Mouse (Mus musculus) left cerebral cortex, adult 9 months (tissue): ENCODE results near the gene 1700113H08Rik.

Source experiments
- DNase-seq, 2 experiments: peaks; one replicate each; pipeline ENCODE4 v3.0.0; 2022; ENCODE audit warnings: low spot score in 2 of 2

The 1700113H08Rik gene

DNA sequence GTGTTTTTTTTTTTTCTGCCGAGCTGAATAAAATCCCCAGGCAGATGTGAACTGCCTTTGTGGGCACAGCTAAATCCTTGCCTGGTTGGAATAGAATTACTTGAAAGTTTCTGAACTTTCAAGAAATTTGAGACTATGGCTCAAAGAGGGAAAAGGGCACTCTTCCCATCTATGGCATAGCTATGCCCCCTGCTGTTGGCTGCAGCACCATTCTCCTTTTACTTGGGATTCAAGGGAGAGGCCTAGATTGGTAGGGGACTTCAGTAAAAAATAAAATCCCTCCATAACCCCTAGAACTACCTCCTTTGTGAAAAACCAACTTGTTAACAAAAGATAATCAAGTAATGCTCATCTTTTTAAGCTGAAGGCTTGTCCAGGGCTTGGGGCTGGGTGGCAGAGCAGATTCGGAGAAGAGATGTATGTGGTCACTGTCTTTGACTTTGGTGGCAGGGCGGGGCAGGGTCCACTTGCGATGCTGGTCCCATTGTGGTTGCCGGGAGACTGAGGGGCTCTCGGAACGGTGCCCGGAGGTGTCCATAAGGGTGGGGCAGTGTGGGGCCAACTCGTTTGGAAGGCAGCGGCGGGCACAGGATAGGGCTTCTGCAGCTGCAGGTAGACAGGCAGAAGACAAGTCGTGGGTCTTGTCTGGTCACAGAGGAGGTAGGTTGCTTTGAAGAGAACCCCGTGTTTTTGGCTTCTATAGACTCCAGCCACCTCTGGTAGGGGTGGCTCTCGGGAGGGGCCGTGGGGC, at the start of gene 1700113H08Rik:
1700113H08Rik (plus strand) TSS at position 546 of the 751 bp plus-strand sequence.
- DNase-seq: peak in 1 of 2 experiments; percentile 14

DNA sequence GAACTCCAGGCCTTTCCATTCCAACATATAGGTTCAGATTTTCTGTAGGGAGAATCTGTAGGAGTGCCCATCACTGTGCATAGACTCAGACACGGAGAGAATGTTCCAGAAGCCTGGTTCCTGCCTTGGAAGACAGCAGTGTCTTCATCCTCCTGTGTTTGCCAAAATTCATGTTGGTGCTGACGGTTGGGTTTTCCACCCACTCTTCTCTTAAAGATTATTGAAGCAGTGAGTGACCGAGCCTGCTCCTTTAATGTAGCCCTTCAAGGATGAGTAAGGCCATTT, 49.7 kb upstream of the 1700113H08Rik start:
- DNase-seq: no peak

DNA sequence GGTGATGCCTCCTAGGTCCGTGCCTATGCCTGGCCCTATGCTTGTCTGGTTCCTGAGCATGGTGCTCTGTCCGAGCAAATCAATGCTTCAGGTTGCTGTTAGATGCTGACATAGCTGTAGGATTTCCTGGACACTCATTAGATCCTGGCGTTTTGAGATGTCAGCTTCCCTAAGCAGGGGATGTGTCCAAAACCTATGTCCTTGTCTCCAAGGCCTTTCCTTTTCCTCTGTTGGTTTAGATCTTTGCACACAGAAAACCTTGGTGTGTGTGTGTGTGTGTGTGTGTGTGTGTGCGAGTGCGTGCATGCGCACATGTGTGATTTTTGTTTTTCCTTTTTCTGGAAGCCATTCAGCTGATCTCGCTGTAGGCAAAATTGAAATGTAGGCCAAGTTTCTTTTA, 45.8 kb upstream of the 1700113H08Rik start:
- DNase-seq: no peak

DNA sequence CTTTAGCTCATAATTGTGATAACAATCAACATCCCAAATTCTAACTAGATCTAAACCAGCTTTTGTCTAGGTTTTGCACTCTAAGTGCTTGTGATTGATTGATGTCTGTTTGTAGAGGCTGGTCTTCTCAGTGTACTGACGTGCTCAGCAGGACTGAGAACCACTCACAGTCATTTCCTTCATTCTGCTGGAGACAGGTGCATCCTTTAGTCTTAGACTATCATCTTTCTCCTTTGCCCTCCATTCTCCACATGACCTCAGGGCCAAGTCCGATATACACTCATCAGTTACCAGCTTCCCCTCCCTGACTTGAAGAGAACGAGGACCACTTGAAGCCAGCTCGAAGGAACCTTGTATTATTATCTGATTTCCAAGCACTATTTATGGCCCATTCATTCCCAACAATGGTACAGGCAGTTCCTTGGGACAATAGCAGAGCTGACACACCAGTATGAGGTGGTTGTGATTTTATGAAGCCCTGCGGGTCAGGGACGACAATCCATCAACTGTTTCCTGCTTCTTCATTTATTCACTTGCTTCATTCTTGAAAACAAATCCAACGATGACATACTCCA, 43.4 kb upstream of the 1700113H08Rik start:
- DNase-seq: no peak

DNA sequence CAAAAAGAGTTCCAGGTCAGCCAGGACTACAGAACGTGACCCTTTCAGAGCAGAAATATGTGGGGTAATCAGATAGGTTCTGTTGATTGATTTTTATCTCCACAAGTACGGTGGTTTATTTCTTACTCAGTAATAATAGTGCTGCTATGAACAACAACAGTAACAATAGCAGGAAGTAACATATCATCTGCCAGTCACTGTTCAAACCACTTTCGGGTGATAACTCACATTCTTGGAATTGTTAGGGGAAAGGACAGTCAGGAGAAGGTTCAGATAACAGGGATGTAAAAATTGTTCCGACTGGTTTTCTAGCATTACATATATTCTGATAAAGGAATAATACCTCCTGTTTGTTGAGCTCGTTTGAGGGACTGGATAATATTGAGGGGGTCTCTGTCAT, 42.4 kb upstream of the 1700113H08Rik start:
- DNase-seq: no peak

DNA sequence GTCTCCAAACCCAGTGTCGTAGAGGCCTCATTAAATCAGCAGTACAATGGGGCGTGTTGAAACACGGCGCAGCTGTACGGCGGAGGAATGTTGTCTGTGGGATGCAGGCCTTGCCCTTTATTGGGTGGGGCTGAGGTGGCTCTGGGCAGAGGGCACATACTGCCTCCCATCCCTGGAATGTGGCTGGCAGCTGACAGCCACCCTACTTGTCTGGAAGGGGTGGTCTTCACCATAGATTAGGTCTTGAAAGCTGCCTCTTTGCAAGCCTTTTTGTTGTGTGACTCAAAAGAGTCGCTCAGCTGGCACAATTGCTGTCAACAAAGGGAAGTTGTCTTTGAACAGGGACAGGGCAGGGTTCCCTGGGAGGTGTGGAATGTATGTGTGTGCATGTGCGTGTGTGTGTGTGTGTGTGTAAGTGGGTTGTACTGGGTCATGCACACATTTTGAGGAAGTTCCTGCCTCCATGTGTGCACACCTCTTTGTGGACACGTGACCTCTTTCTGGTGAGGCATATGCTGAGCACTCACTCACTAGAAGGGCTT, 41.6 kb upstream of the 1700113H08Rik start:
- no peak for DNase-seq

DNA sequence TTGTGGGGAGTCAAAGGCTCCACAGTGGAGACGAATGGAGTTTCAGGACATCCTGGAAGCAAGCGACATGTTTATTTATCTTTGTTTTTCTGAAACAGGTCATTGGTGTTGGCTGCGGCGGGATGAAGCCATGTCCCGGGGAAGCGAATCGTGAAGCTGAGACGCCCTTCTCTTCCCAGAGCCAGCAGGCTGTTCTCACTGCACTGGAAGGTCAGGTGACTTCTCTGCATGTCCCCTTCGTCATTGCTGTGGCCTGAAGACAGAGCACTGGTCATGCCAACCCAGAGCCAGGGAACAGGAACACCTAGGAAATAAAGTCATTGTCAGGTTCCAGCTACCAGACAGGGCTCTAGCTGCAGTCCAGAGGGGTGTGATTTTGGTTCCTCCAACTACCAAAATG, 39.0 kb upstream of the 1700113H08Rik start:
- no peak for DNase-seq

DNA sequence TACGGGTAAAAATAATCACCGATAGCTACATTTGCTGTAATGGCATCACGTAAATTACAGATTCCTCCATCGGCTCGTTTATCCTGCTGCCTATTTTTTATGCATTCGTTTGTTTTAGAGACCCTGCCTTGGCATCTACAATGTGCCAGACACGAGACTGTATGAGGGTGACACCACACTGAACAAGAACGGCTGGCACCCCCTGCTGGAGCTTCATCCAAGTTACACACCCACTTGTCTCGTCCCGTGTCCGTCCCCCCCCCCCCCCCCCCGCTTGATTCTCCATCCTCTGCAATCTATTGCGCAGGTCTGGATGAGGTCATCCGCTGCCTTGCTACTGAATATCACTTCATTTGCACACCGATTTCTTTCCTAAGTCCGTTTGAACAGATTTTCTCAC, 37.1 kb upstream of the 1700113H08Rik start:
- DNase-seq: peak in 1 of 2 experiments; percentile 58

DNA sequence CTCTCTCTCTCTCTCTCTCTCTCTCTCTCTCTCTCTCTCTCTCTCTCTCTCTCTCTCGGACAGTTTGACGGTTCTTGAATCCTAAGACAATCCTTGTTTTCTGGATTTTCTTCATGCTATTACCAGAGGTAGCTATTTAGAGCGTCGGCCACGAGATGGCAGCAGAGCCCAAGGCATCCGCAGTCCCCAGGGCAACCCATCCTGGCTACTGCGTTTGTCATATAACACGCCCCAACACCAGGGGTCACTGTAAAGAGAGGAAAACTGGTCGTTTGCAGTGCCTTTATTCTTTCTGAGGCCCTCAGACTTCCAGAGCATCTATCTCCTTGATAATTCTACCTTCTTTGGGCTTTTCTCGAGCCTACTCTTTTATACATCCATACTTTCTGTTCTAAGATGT, 33.0 kb upstream of the 1700113H08Rik start:
- peak in 1 of 2 experiments; percentile 85 for DNase-seq

DNA sequence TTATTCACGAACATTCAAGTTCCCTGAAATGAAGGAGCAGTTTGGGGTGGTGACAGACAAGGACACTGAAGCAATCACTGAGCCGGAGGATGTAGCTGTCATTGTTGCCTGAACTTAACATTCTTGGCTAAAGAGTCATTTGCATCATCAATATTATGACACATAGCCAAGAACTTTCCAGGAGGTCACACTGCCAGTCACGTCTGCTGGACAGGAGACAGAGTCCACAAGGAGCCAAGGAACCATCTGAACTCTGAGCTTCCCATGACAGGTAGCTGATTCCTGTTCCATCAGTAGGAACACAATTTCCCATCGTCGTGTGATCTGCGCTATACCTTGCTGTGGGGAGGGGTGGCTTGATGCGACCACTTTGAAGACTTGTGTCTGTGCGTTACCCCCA, 25.1 kb upstream of the 1700113H08Rik start:
- DNase-seq: no peak

DNA sequence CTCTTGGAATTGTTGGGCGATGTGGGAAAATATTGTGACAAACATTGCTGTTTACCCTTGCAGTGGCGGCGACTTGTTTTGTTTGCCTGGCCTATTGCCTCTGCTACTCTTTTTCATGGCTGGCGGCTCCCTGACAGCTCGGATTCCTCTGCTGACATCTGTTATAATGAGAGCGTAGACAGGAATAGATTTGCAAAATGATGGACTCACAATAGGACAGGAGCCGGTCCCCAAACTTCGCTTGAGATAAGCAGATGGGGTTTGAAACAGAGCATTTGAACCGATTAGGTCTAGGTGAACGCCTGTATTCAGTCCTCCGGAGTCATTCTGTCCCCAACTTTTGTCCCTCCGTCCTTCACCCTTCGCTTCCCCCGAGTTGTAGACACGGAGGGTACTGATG, 22.0 kb upstream of the 1700113H08Rik start:
- no peak for DNase-seq

DNA sequence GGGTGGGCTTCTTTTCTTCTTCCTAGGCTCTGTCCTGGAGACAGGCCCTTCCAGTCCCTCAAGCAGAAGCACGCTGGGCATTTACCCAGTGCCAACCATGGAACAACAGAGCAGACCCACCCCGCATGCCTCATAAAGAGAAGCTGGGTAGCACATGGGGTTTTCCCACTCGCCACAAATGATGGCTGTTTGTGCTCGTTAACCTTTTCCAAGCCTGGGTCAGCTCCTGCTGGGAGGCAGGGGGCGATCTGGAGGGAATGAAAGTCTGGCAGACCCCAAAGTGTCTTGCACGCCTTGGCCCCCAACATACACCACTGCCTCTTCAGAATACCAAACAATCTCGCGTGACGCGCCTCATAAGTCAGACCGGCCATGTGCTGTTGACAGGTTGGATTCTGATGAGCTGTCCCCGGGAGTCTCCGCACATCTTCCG, 21.6 kb upstream of the 1700113H08Rik start:
- no peak for DNase-seq

DNA sequence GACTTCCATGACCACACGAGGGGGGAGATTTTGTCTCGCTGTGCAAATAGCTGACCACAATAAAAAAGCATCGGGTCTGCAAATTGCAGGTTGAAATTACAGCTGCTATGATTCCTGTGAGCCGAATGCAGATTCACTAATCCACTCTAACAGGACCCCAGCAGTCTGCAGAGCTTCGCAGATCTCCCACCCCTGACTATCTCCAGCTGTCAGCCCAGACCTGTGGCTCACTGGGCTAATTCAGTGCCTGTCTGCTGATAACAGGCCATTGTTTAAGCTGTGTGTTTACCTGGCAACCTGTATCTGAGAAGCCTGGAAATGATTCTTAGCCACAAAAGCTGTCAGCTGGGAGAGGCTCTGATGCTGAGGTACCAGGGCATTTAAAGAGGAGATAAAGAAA, 20.8 kb upstream of the 1700113H08Rik start:
- no peak for DNase-seq

DNA sequence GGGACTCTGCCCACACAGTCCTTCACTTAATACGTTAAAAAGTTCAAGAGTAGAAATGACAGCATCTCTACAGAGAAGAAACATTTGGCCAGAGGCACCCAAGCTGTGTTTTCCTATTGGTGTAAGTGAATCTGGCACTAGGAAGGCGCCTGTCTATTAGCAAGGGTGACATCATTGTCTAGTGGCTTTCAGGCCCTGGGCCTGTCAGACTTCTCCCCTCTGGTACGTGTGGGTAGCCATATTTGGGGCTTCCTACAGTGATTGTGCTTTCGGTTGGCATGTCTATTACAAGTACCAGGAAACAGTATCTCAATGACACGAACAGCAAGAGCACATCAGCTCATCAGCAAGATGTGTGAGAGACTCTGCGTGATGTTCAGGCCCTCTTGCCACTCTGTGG, 18.5 kb upstream of the 1700113H08Rik start:
- DNase-seq: no peak

DNA sequence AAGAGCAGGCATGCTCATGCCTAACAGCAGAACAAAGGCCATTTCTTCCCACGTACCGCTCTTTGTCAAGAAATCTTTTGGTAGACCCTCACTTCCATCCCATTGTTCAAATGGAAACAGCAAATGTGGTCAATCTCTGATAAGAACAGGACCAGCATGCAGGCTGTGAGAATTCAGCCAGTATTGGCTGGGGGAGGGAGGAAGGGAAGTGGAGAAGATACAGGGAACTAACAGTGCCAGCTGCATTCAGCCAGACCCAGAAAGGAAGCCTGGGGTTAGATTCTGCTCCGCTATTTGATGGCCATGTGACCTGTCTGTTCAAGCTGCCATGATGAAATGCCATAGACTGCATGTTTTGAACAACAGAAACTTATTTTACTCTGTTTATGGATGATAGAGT, 18.0 kb upstream of the 1700113H08Rik start:
- DNase-seq: no peak

DNA sequence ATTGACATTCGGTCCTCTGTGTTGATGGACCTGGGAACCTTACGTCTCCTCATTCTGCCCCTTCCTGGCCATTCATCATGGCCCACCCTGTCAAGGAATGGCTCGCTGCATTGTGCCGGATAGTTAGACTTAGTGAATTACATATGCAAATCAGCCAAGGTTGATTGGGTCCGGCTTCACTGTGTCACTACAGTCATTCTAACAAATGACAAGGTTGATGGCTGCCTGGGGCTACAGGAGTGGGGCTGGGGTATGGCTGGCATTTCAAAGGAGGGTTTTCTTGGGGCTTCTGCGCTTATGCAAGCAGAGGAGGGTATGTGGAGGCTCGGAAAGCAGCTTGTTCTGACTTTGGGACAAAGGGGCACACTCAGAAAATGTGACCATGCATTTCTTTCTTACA, 16.6 kb upstream of the 1700113H08Rik start:
- DNase-seq: no peak

DNA sequence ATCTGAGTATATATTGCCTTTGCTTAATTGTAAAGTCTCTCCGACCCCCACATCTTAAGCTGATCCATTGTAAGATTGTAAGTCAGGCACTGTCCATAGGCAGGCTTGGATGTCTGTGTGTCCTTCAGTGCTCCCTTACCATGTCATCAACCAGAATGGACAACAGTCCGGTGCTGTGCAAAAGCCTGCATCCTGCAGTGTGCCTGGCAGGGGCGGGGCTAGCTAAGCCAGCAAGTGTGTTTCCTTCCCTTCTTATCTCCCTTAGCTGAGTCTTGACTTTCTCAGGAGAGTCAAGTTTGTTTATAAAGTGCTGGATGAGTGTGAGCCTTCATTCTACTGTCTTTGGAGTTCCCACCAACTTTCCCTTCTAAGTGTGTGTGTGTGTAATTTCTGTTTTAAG, 12.6 kb upstream of the 1700113H08Rik start:
- DNase-seq: no peak

DNA sequence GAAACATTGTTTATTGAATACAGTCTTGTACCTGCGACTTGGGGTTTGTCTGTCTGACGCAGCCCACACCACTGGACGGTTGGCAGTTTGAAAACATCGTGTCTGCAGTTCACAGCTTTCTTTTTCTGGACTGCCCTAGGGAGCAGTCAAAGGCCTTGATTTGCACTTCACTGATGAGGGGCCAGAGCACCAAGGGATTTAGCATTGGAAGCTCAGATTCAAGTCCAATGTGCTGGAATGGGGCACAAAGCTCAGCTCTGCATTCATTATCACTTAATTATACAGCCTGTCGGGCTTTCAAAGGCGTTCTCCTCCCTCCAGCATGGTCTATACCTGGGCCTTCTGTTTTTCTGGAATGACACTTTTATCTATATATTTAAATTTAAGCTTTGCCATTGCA, 11.4 kb upstream of the 1700113H08Rik start:
- no peak for DNase-seq

DNA sequence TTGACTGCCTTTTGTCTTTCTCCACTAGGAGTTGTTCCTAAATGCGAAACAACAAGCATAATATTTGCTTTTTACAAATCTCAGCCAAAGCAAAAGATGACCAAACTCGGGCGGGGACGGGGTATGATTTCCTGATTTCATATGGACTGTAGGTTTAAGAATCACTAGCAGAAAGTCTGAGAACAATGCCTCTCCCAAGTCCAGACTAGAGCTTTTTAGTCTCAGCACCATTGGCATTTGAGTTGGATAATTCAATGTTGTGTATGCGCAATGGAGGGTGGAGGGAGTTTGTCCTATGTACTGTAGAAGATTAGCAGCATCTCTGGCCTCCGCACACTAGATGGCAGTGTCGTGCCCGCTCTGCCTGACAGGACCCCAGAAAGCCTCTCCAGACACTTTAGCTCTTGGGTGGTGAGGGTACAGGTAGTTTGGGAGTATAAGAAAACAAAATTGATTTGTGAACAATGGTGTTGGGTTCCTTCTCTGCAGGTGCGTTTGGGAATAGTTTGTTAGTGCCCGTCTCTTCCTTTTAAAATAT, 10.8 kb upstream of the 1700113H08Rik start:
- no peak for DNase-seq

DNA sequence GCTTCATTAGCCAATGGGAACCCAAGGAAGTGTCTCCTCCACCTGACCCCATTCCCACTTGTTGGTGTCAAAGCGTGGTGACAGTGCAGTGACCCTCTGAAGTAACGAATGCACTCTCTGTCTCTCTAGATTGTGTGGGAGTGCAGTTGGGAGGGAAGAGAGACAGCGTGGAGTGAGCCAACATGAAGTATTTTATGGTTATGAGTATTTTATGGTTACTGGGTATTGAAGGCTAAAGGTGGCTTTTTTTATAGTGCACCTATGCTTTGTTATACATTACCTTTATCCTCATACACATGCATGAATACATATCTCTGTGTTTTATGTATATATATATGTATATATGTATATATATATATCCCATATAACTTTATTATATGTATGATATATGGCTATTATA, 8.7 kb upstream of the 1700113H08Rik start:
- DNase-seq: no peak

DNA sequence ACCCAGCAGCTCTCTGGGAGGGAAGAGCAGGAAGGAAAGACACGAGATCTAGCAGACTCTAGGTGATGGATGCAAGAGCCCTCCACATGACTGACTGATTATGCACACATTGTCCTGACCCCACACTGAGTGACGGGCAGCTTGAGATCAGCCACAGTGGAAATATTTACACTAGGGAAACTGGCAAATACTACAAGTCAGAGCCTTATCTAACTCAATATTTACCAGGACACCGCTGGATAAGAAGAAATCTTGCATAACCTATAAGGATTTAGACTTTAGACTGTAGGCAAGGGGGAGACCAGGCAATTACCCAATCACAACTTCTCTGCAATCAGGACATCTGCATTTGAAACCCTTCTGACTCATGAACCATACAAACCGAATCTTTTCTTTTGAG, 6.1 kb upstream of the 1700113H08Rik start:
- no peak for DNase-seq

DNA sequence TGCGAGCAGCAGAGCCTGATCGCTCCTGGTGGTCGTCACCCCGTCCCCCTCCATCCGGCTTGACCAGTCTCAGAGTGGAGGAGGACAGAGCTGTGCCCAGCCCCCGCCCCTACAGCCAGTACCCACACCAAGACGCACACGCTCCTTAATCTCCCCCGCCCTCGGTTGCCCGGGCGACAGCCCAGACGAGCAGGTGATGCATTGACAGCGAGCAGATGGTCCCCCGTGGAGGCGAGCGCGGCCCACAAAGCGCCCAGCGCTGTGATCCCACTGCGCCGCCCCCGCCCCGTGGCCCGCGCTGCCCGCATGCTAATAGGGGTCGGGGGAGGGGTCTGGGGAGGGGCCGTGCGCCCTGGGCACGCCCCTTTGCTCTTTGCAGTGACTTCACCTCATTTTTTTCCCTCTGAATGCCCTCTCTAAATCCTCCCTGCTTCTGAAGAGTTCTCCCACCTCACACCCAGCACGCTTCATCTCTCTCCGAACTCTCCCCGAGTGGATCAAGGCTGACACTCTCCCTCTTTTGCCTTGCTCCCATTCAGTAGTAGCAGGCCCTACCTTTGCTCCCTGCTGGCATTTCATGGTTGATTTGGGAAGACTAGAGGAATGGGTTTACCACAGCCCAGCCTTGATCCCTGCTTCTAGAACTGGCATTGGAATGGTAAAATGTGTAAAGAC, 543 bp downstream of the 1700113H08Rik start:
- peak; percentile 16 to 68 for DNase-seq

DNA sequence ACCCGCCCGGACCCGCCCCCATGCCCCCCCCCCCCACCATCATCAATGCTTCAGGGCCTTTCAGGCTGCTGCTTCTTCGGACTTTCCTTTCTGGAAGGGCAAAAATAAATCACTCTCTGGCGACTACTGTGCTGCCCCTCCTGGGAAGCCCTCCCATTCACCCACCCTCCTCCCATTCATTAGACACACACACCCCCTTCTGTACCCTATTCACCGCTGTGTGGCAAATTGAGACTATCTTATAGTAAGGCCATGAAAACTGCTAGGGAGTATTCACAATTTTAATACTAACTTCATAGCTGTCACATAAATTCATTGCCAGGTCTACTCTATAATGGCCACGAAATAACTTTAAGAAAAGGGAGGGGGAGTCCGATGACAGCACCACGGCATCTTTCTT, 1.1 kb downstream of the 1700113H08Rik start:
- DNase-seq: no peak
